Mouse (Mus musculus): Measurements from ENCODE around the gene Phldb2. TPM values are rescaled to one million over a fixed set of nuclear protein-coding genes. Genes with fewer than 3 reads are reported as not detected.

Phldb2 gene
- total RNA-seq, 2 experiments from 2014 or later, result 7.0 to 9.7 TPM

DNA sequence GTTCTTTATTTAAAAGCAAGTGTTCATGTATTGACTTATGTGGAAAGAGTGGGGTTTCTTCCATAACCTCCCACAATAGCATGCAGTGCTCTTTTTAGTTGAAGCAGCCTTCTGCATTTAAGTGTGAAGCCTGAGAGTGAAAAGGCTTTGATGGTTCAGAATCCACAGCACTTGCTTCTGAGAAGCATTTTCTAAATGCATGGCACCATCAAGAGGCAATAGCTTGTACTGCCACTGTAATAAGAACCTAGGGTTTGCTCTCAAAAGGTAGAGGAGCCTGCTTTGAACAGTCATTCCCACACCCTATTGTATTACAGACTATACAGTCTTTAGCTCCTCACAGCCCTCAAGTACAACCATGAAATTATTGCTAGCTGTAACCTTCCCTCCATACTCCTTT lies 136.7 kb downstream of the Phldb2 start:
- peak; percentile 34 to 62 for DNase-seq (ENCODE audit: low spot score in 2 of 2)
- intact Hi-C loops (cut with DNase I), result loop anchor here (2.0 to 10.0 kb wide), 2 partner anchors 60 to 132 kb away; no protein-coding TSS in a partner anchor

DNA sequence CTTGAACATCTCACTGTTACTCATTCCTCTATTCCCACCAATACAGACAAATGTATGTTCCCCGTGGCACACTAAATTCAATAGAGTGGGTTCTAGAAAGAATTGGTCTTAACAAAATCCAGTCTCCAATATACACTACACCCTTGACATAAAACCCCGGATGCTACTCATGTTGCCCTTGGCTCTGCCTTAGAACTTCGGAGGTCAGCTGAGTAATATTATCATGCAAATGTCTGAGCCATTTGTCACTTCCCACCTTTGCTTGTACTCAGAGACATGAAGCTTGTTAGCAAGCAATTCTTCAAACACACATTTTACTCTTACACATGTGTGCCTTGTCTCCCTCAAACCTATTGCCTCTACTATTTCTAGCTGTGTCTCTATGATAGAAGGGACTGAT lies 138.8 kb downstream of the Phldb2 start:
- intact Hi-C loops (cut with DNase I), result loop anchor here (10.0 kb wide), 1 partner anchor 130 kb away; no protein-coding TSS in a partner anchor
- DNase-seq (ENCODE audit: low spot score in 2 of 2), result no peak

DNA sequence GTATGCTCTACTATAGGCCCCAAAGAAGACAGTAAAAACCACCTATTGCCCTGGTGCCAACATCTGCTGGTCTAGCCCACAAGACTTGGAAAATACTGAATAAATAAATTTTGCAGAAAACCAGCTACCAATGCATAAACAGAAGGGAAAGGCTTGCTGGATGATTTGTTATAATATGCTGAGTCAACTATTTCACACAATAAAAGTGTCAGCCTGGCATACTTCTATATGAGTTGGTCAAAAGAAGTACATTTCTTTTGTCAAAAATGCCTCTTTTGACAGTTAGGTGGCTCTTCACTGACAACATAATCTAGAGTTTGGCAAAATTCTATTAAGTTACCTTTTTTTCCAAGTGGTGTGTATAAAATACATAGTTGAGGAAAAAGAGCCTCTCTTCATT lies 141.6 kb downstream of the Phldb2 start:
- DNase-seq (ENCODE audit: low spot score in 2 of 2), result no peak
- intact Hi-C loops (cut with DNase I), result loop anchor here (10.0 kb wide), 1 partner anchor 127 kb away; no protein-coding TSS in a partner anchor

DNA sequence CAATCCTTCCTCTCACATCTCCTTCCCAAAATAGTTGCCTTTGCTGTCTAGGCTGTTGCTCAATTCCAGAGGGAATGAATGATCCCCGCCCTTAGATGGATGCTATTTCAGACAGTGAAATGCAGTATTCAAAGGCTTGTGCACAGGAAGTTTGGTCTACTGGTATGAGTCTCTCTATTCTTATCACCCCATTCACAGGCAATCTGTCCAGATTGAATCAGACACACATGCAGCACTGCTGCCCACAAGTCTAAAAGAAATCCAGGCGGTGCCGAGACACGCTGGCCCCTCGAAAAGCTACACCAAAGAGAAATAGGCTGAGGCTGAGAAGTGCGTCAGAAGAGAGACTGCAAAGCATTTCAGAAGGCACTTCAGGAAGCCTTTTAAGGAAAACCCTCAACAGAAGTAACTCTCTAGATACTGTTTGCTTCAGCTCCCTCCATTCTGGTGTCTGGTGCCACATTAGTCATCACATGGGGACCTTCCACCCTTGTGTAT lies 142.5 kb downstream of the Phldb2 start:
- intact Hi-C loops (cut with DNase I), result loop anchor here (10.0 kb wide), 1 partner anchor 126 kb away; no protein-coding TSS in a partner anchor

DNA sequence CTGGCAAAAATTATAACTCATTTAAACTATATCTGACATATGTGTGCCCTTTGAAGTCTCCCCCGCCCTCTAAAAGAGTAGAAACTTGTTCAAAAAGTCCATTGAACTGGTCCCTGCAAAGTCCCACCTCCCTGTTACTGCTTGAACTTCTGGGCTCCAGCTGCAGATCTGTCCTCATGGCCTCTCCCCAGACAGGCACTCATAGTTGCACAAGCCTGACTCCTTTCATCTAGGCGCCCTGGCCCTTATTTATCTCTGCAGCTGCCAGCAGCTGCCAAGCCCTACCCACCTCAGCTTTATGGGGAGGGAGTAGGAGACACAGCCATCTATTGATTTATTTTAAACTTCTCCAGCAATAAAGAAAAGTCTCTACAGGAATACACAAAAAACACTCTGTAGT lies 143.2 kb downstream of the Phldb2 start:
- no peak for DNase-seq (ENCODE audit: low spot score in 2 of 2)
- intact Hi-C loops (cut with DNase I), result loop anchor here (10.0 kb wide), 1 partner anchor 125 kb away; no protein-coding TSS in a partner anchor

More for the DNA sequence above, 142.5 kb downstream of the Phldb2 start:
- peak; percentile 38 to 51 for DNase-seq (ENCODE audit: low spot score in 2 of 2)

DNA sequence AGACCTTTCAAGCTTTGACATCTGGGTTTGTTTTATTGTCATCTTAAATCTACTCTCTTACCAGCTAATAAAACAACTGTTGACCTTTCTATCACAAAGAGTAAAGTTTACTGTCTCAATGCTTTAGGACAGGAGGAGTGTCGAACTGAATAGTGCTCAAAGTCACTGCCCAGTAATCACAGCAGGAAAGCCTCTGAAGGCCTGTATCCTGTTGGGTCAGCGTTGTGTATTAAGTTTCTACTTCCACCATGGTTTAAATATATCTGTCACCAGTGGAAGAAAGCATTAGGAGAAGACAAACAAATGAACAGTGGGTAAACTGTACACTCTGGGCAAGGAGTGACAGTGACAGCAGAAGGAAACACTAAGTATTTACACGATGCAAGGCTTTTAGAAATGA lies 148.7 kb downstream of the Phldb2 start:
- DNase-seq (ENCODE audit: low spot score in 2 of 2), result no peak
- intact Hi-C loops (cut with DNase I), result loop anchor here (5.0 kb wide), 1 partner anchor 42 kb away; no protein-coding TSS in a partner anchor

DNA sequence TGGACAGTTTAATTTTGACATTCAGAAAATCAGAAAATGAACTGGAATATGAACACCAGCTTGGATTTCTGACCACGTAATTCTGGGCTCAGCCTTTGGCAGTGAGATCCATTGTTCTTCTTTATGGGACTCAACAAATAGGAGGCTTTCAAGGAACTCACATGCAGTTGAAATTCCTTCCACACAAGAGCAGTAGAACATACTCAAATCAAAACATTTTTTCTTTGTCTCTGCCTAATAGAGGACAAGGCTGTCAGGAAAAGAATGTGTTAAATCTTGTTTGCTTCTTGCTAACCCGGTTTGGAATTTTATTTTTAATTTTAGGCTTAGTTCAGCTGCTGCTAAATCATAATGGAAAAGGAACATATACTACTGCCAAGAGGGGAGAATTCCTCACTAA lies 153.0 kb downstream of the Phldb2 start:
- intact Hi-C loops (cut with DNase I), result loop anchor here (5.0 kb wide), 1 partner anchor 38 kb away; no protein-coding TSS in a partner anchor
- no peak for DNase-seq (ENCODE audit: low spot score in 2 of 2)

DNA sequence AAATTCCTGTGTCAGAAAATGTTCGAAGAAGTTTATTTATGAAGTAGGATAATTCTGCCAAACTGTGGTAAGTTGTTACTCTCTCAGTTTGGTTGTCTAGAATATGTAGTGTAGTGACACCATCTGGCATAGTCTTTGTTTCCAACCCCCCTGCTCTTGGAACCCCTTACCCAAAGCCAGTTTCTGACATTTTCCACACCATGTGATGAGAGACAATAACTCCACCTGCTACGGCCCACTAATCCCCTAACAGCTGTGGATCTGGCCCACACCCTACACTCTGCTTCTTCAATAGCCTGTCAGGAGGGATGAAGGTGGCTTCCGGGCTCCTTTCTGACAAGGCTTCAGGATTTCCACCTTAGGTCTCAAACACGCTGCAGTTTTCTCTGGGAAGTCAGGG lies 154.2 kb downstream of the Phldb2 start:
- intact Hi-C loops (cut with DNase I), result no loop called here
- no peak for DNase-seq (ENCODE audit: low spot score in 2 of 2)

DNA sequence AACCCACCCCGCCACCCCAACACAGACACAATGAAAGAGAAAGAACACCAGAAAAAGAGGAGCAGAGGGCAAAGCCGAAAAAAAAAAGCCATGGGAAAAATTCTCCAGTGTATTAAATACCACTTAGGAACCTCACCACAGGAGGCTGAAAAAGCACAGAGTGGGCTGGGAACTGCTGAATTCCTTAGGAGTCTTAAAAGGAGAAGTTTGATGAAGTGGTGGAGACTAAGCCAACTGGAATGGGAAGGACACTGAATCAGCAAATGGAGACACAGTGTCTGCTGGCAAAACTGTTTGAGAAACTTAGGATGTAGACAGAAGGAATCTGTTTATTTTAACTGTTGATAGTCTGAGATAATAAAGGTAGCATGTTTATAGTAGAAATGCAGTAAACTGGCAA lies 154.8 kb downstream of the Phldb2 start:
- intact Hi-C loops (cut with DNase I), result no loop called here
- DNase-seq (ENCODE audit: low spot score in 2 of 2), result no peak

DNA sequence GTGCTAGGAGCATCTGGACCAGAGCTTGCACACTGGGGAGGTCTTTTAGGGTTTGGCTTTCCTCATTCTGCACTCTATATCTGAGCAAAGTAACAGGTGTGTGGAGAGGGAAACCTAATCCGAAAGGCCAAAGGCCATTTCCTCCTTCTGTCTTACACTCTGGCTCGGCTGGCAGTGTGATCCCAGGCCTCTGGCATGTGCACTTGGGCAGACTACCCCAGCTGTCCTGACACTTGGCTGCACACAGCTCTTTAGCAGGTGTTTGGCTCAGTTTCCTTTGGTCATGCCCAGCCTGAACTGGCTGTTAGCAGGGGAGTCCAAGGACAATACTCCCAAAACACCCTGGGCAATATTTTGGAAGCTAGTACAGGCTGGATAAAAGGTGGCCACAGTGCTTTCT lies 156.6 kb downstream of the Phldb2 start:
- no peak for DNase-seq (ENCODE audit: low spot score in 2 of 2)
- intact Hi-C loops (cut with DNase I), result no loop called here

DNA sequence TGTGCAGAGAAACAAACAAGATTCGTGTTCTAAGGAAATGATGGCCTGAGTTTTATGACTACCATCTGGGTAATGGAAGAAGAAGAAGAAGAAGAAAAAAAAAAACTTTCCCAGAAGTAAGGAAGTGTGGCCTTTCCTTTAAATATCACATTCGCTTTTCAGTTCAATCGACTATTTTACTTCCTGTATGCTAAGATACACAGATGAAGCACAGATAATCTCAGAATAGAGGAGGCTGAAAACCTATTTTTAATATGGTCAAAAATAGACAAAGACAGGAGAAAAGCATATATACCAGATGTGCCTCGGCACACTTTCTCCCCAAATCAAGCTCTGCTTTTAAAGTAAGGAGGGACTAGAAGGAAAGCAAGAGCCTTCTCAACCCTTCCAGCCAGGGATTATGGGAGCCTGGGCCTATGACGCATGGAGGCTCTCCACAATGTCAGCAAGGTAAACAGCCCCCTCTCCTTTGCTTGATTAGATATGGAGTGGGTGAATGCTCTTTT lies 158.2 kb downstream of the Phldb2 start:
- intact Hi-C loops (cut with DNase I), result no loop called here

DNA sequence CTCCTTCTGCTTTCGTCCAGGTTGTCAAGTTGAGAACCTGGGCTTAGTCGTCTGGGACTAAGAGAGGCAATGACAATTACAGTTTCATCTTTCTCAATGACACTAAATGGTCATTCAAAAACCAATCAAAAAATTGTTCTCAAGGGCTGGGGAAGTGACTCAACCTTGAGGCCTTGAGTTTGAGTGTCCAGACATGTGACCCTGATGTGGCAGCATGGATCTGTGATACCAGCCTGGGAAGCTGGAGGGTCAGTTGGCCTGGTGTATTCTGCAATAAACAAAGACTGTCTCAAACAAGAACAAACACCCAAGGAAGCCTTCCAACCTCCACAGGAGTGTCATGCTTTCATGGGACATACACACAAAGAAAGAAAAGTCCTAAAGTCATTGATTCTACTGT lies 160.6 kb downstream of the Phldb2 start:
- no peak for DNase-seq (ENCODE audit: low spot score in 2 of 2)
- intact Hi-C loops (cut with DNase I), result no loop called here

More for the DNA sequence above, 158.2 kb downstream of the Phldb2 start:
- DNase-seq (ENCODE audit: low spot score in 2 of 2), result peak in 1 of 2 experiments; percentile 18

DNA sequence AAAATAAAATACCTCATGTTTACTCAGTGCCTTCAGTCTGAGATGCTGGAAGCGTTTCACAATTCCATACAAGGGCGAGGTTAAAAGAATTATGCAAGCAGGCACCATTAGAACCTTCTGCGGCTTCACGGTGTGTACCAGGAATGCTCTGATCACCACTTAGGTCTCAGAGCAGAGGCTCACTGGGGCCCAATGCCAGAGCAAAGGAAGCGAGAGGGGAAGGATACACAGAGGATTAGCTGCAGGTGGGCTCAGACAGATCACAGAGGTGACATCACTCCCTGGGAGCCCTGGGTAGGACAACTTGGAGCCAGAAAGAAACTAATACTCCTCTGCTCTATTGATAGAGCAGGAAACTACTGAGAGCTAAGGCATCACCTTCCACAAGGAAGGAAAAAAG lies 162.1 kb downstream of the Phldb2 start:
- intact Hi-C loops (cut with DNase I), result no loop called here
- no peak for DNase-seq (ENCODE audit: low spot score in 2 of 2)

DNA sequence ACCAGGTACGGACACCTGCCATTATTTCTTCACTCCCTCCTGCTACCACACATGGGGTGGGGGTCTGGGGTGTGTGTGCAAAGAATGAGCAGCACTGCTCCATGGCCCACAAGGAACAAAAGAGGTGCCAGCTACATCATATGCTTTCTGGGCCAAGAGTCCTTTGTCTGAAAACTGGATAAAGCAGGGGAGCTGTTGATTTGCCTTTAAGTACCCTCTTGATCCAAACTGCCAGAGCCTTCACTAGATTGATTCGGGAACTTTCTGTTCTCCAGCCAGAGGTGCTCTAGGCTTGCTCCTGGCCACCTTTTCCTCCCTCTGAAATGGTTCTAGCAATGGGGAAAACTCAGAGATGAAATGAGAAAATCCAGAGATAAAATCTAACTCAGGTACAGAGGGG lies 164.1 kb downstream of the Phldb2 start:
- intact Hi-C loops (cut with DNase I), result no loop called here
- DNase-seq (ENCODE audit: low spot score in 2 of 2), result no peak

DNA sequence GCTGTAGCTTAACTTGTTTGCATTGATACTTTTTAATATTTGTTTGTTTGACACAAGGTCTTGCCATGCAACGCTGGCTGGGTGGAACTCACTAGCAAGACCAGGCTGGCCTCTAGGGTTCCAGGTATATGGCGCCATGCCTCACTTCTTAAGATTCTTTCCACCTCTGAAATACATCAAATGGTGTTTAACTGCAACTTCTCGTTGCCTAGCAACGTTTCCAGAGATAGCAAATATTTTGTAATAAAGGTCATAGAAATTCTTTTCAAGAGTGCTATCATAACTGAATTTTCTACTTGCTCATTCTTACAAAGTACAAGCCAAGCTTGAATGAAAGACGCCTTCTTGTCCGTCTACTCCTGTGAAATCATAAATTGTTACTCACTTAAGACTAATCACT lies 165.7 kb downstream of the Phldb2 start:
- DNase-seq (ENCODE audit: low spot score in 2 of 2), result no peak
- intact Hi-C loops (cut with DNase I), result no loop called here

DNA sequence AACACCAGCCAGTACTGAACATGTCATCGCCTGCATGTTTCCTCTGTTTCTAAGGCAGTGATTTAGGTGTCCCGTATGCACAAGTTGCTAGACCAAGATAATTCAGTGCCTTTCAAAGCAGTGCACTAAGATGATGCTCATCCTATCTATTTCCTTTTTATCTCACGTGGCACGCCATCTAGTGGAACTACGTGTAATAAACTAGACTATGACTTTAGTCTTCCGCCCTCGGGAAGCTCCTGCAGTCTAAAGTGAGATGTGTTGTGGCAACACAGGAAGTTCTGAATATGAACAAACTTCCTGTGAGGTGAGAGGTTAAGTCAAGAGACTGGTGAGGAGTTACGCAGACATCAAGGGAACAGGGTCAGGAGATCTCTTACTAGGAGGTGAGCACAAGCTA lies 166.8 kb downstream of the Phldb2 start:
- intact Hi-C loops (cut with DNase I), result no loop called here
- DNase-seq (ENCODE audit: low spot score in 2 of 2), result no peak

DNA sequence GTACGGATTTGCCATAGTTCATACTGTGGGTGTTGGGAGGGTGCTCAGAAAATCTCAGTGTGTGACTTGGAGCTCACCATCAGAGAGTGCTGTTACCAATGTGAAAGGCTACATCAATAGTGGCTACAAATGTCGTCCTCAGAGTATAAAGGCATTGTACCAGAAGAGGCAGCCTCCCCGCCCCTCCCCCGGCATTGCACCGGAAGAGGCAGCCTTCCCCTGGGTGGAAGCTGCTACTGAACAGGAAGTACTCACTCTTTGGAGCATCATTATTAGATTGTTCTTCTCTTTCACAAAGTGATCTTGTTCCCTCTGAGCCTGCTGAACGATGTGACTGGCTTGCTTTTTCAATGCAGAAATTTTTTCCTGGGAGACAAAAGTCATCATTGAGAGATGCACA lies 173.4 kb downstream of the Phldb2 start:
- DNase-seq (ENCODE audit: low spot score in 2 of 2), result no peak
- intact Hi-C loops (cut with DNase I), result no loop called here

DNA sequence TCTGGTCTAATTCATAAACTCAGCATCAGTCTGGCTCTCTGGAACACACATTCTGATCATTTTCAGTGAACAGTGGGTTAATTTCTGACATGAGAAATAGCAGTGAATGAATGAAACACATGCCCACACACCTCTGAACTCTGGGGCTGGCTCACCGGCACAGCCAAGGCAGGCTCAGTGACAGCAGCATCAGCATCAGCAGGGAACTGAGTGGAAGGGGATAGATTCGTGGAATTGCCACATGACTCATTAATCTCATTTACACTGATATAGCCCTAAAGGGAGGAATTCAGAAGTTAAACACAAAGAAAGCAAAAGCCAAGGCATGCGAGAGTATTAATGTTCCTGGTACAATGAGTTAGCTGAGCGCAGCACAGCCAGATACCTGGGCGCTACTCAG lies 178.6 kb downstream of the Phldb2 start:
- DNase-seq (ENCODE audit: low spot score in 2 of 2), result no peak
- intact Hi-C loops (cut with DNase I), result no loop called here

DNA sequence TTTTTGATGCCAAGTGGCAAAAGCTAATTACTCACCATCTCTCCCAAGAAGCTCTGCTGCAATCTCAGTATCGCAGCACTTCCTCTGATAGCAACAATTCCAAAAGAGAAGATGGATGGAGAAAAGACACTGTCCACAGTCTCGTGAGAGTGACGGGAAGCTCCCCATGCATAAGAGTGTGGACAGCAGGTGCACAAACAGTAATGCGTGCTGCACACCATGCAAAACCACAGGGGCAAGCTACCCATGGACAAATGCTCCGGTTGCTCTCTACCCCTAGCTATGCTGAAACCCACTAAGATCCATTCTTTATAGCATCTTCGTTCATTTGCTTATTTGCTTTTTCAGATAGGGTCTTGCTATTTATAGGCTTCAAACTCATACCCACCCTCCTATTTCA lies 182.5 kb downstream of the Phldb2 start:
- intact Hi-C loops (cut with DNase I), result no loop called here
- DNase-seq (ENCODE audit: low spot score in 2 of 2), result no peak

DNA sequence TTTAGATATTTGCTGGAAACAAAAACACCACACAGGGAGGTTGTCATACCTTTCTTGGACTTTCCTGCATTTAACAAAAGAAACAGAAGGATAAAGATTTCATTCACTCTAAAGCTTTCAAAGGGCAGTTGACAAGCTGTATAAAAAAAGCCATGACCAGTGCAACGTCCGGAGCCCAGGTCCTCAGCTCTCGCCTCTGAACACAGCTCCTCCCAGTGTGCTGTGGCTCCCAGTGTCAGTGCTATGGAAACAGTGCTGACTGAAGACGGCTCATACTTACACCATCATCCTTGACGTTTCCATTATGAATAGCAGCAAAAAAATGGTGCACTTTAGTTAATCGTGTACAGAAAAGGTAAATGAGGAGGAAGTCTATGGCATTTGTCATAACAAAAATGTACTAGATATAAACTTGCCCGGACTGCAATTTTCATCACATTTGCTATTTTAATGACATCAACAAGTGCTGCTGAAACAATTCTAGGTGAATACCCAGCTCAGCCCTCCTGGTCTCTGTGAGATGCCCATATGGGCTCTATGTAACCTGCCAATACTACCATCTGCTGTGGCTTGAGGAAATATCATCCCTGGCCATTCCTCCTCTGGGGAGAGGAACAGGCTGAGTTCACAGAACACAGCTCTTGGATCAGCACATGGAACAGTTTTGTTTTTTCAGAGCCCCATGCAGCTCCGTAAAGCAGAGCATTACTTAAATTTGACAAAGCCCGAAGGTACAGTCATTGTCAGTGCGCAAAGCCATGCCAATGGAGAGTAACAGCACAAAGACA lies 185.4 kb downstream of the Phldb2 start:
- no peak for DNase-seq (ENCODE audit: low spot score in 2 of 2)
- intact Hi-C loops (cut with DNase I), result no loop called here

DNA sequence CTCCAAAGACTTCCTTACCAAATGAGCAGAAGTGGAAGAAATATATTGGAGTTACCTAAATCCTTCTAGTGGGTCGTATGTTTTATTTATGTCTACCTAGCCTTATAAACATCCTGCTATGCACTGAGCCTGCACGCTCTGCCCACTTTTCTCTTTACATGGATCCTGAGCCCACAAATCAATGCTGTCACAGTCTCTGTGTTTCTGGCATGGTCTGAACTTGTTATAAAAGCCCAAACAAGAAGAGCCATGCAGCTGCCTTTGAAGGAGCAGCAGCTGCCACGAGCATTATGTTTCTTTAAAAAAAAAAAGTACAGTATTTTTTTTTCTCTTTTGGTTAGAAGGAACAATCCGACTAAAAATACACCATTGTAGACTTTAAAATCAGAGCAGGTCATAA lies 186.0 kb downstream of the Phldb2 start:
- intact Hi-C loops (cut with DNase I), result no loop called here

More for the DNA sequence above, 186.0 kb downstream of the Phldb2 start:
- no peak for DNase-seq (ENCODE audit: low spot score in 2 of 2)
